Mouse (Mus musculus) cerebellum, adult 2 months (tissue): ENCODE results near the gene Plekhn1.

Experiments
- CTCF ChIP-seq: fragments of 200-500 bp; IDR thresholded peaks from 2 replicates; pipeline ENCODE4 v1.5.1; 2011; ENCODE audit warnings: low read depth, mild to moderate bottlenecking, control low read depth, low read length, moderate library complexity, borderline replicate concordance; ENCODE audit not compliant: insufficient read depth
- POLR2A ChIP-seq: fragments of 200-500 bp; IDR thresholded peaks from 2 replicates; pipeline ENCODE4 v1.6.1; 2011; ENCODE audit warnings: low read length, control low read depth, borderline replicate concordance; ENCODE audit not compliant: insufficient read depth

GRCm38 (mm10) chr4:156254361-156255077 lies 19.9 kb upstream of the Plekhn1 start:
- TF ChIP-seq POLR2A = no peak
- TF ChIP-seq CTCF = no peak
